Mouse (Mus musculus): ENCODE data around the gene Trim23. TPM values are rescaled to one million over a fixed set of nuclear protein-coding genes. Genes with fewer than 3 reads are reported as not detected.
"Not testable (repeated sequence)": the region's sequence is repeated elsewhere in the genome, so short reads cannot be mapped to it uniquely, and the experiment has no call there.

Trim23 gene
- polyA plus RNA-seq, 1 experiment from 2014 or later = 16.9 TPM

- WGBS = 64% methylated on average over 3 of the region's 3 CpGs
- no peak for ATAC-seq (ENCODE audit: insufficient number of reproducible peaks, low FRiP score)
These were observed 1.7 kb upstream of the Trim23 start for GRCm38 (mm10) chr13:104176874-104177273.

GRCm38 (mm10) chr13:104177796-104178649 is 574 bp upstream of the Trim23 start, which contains the start of gene Trappc13:
Gene Trappc13, minus strand, starts transcription at chr13:104178469.
- peak; percentile 89 for ATAC-seq (ENCODE audit: insufficient number of reproducible peaks, low FRiP score)
- no peaks in the 10 kb centered on the region for H3K27me3 ChIP-seq (replicated peaks)
- H3K27ac ChIP-seq (ENCODE audit: poor library complexity, severe bottlenecking) = peak within 1 kb of the TSS; percentile 82
- peak within 1 kb of the TSS; percentile 72 for H3K4me3 ChIP-seq
- under 1% methylated on average over 32 of the region's 32 CpGs for WGBS
- H3K4me2 ChIP-seq = peak within 1 kb of the TSS; percentile 71
- peak within 1 kb of the TSS; percentile 91 for H3K9ac ChIP-seq
- peaks cover 5% of the 10 kb centered on the region for H3K4me1 ChIP-seq (replicated peaks)
- peaks cover 10% of the 10 kb centered on the region; the same call in 1 of the 2 replicates for H3K36me3 ChIP-seq
- no peaks in the 10 kb centered on the region for H3K9me3 ChIP-seq (replicated peaks)

More at GRCm38 (mm10) chr13:104176874-104177273, 1.7 kb upstream of the Trim23 start:
- Histone ChIP-seq H3K9me3 (replicated peaks) (no peaks in the 10 kb centered on the region), H3K9ac (no peak overlapping the region), H3K4me3 (peak overlapping the region; percentile 29), H3K36me3 (peaks cover 5% of the 10 kb centered on the region; the same call in 1 of the 2 replicates), H3K27ac (ENCODE audit: poor library complexity, severe bottlenecking) (no peak overlapping the region), H3K27me3 (replicated peaks) (no peaks in the 10 kb centered on the region), H3K4me1 (replicated peaks) (peaks cover 9% of the 10 kb centered on the region), H3K4me2 (peak overlapping the region; percentile 60)

- peaks cover 5% of the 10 kb centered on the region for H3K4me1 ChIP-seq (replicated peaks)
- peak; percentile 1; the same call in 1 of the 2 replicates for ATAC-seq (ENCODE audit: insufficient number of reproducible peaks, low FRiP score)
- H3K4me2 ChIP-seq = peak overlapping the region; percentile 67
- no peaks in the 10 kb centered on the region for H3K27me3 ChIP-seq (replicated peaks)
- peaks cover 16% of the 10 kb centered on the region; the same call in 1 of the 2 replicates for H3K36me3 ChIP-seq
- 13% methylated on average over 13 of the region's 13 CpGs for WGBS
- no peaks in the 10 kb centered on the region for H3K9me3 ChIP-seq (replicated peaks)
- peak overlapping the region; percentile 72 for H3K4me3 ChIP-seq
- peak overlapping the region; percentile 79 for H3K27ac ChIP-seq (ENCODE audit: poor library complexity, severe bottlenecking)
- peak overlapping the region; percentile 91 for H3K9ac ChIP-seq
These were observed 735 bp downstream of the Trim23 start for GRCm38 (mm10) chr13:104179176-104179888.

GRCm38 (mm10) chr13:104187357-104187756 is 8.8 kb downstream of the Trim23 start:
- no peaks in the 10 kb centered on the region for H3K27me3 ChIP-seq (replicated peaks)
- H3K4me1 ChIP-seq (replicated peaks) = no peaks in the 10 kb centered on the region
- ATAC-seq (ENCODE audit: insufficient number of reproducible peaks, low FRiP score) = no peak
- H3K9me3 ChIP-seq (replicated peaks) = no peaks in the 10 kb centered on the region
- 66% methylated on average over 4 of the region's 4 CpGs for WGBS
- H3K9ac ChIP-seq = no peak overlapping the region
- H3K4me2 ChIP-seq = no peak overlapping the region
- no peak overlapping the region for H3K4me3 ChIP-seq
- H3K27ac ChIP-seq (ENCODE audit: poor library complexity, severe bottlenecking) = no peak overlapping the region
- H3K36me3 ChIP-seq = peaks cover 41% of the 10 kb centered on the region

- H3K4me1 ChIP-seq (replicated peaks); H3K4me2 ChIP-seq; H3K4me3 ChIP-seq; H3K27me3 ChIP-seq (replicated peaks); ATAC-seq (ENCODE audit: insufficient number of reproducible peaks, low FRiP score); H3K9ac ChIP-seq; H3K9me3 ChIP-seq (replicated peaks); H3K27ac ChIP-seq (ENCODE audit: poor library complexity, severe bottlenecking): not testable (repeated sequence)
- H3K36me3 ChIP-seq = peaks cover 41% of the 10 kb centered on the region
These were observed 17.3 kb downstream of the Trim23 start for GRCm38 (mm10) chr13:104195891-104196290.

GRCm38 (mm10) chr13:104204313-104204712 is 25.7 kb downstream of the Trim23 start:
- H3K4me1 ChIP-seq (replicated peaks) = no peaks in the 10 kb centered on the region
- H3K4me2 ChIP-seq = no peak overlapping the region
- no peak for ATAC-seq (ENCODE audit: insufficient number of reproducible peaks, low FRiP score)
- H3K27me3 ChIP-seq (replicated peaks) = no peaks in the 10 kb centered on the region
- H3K27ac ChIP-seq (ENCODE audit: poor library complexity, severe bottlenecking) = no peak overlapping the region
- WGBS = 60% methylated on average over 1 of the region's 1 CpGs
- no peaks in the 10 kb centered on the region for H3K9me3 ChIP-seq (replicated peaks)
- peaks cover 24% of the 10 kb centered on the region for H3K36me3 ChIP-seq
- H3K4me3 ChIP-seq = no peak overlapping the region
- H3K9ac ChIP-seq = no peak overlapping the region

DNA sequence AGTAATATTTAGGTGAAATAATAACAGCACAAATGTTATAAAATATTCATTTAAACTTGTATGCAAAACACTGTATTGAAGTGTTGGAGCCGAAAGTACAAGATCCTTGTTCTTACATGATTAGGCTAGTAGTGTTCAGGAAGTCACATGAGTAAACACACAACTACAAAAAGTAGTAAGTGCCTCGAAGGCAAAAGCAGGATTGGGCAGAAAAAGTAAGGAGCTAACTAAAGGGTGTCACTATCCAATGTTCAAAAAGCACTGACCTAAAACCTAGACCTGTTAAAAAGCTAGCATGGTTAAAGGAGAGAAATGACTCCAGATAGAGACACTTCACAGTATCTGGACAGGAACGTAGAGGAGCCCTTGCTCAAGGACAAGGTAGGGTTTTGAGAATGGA is 48.9 kb downstream of the Trim23 start:
- 49% methylated on average over 3 of the region's 3 CpGs for WGBS
- Histone ChIP-seq H3K27me3 (replicated peaks) (no peaks in the 10 kb centered on the region), H3K9me3 (replicated peaks) (no peaks in the 10 kb centered on the region), H3K4me3 (peak overlapping the region; percentile 75), H3K36me3 (peaks cover 7% of the 10 kb centered on the region), H3K27ac (ENCODE audit: poor library complexity, severe bottlenecking) (no peak overlapping the region), H3K4me2 (peak overlapping the region; percentile 80), H3K4me1 (replicated peaks) (peaks cover 8% of the 10 kb centered on the region; the same call in 1 of the 2 replicates), H3K9ac (peak overlapping the region; percentile 84)
- ATAC-seq (ENCODE audit: insufficient number of reproducible peaks, low FRiP score) = no peak

DNA sequence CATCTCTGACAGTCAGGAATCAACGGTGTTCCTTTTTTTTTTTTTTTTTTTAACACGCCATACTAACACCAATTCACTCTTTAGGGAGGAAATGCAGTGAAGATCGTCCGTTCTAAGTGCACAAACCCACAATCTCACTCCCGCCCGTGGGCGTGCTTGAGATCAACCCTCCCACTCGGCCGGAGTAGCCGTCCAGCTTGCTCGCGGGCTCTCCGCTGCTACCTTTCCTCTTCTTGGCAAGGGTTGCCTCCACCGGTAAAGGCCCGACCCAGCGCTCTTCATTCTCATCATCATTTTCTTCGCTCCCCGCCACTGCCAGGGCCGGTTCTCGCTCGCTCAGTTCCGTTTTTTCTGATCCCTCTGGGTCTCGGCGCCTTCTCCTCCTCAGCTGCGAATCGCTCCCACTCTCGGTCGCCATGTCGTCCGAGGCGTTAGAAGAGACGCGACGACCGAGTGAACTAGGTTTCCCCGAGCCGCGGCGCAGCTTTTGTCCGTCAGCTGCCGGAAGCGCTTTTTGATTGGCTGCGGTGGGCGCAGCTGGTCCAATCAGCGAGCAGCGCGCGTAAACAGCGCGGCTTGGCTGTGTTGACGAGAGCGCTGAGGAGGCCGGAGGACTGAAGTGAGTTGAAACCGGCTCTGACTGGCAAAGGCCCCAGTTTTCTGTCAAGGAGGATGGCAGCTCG is 49.9 kb downstream of the Trim23 start, which contains the start of the genes Cenpk and Ppwd1:
Gene Cenpk, plus strand, starts transcription at position 228 of the 683 bp plus-strand sequence.
Gene Ppwd1, minus strand, starts transcription at position 460 of the 683 bp plus-strand sequence.
- Histone ChIP-seq H3K36me3 (peaks cover 4% of the 10 kb centered on the region), H3K4me2 (peak within 1 kb of the TSS; percentile 80), H3K9me3 (replicated peaks) (no peaks in the 10 kb centered on the region), H3K9ac (peak within 1 kb of the TSS; percentile 85), H3K27ac (ENCODE audit: poor library complexity, severe bottlenecking) (peak within 1 kb of the TSS; percentile 96), H3K4me3 (peak within 1 kb of the TSS; percentile 75), H3K27me3 (replicated peaks) (no peaks in the 10 kb centered on the region), H3K4me1 (replicated peaks) (peaks cover 8% of the 10 kb centered on the region; the same call in 1 of the 2 replicates)
- WGBS = under 1% methylated on average over 55 of the region's 55 CpGs
- ATAC-seq (ENCODE audit: insufficient number of reproducible peaks, low FRiP score) = peak; percentile 100

GRCm38 (mm10) chr13:104229181-104229580 is 50.6 kb downstream of the Trim23 start:
- Histone ChIP-seq H3K4me1 (replicated peaks) (peaks cover 8% of the 10 kb centered on the region; the same call in 1 of the 2 replicates), H3K4me3 (peak overlapping the region; percentile 75), H3K27me3 (replicated peaks) (no peaks in the 10 kb centered on the region), H3K27ac (ENCODE audit: poor library complexity, severe bottlenecking) (peak overlapping the region; percentile 63; the same call in 1 of the 2 replicates), H3K9me3 (replicated peaks) (no peaks in the 10 kb centered on the region), H3K4me2 (peak overlapping the region; percentile 72), H3K36me3 (peaks cover 4% of the 10 kb centered on the region), H3K9ac (peak overlapping the region; percentile 85)
- 8% methylated on average over 15 of the region's 15 CpGs for WGBS
- ATAC-seq (ENCODE audit: insufficient number of reproducible peaks, low FRiP score) = no peak

Data from heart, embryonic 12.5 days (tissue).